Mouse (Mus musculus) megakaryocyte, embryonic 14.5 days (primary cell): ENCODE measurements around the gene Bhlha9. TPM values are rescaled to one million over a fixed set of nuclear protein-coding genes. Genes with fewer than 3 reads are reported as not detected.

Experiments used
- H3K27me3 ChIP-seq: replicated peaks from 2 replicates; pipeline ENCODE3; 2012; ENCODE audit warnings: inconsistent platforms
- H3K36me3 ChIP-seq: replicated peaks from 2 replicates; pipeline ENCODE3; 2012; ENCODE audit warnings: low read length, inconsistent platforms, mixed read lengths
- H3K4me1 ChIP-seq: 2 replicates; pipeline ENCODE4 v1.6.1; 2012; ENCODE audit warnings: inconsistent platforms
- H3K4me3 ChIP-seq: replicated peaks from 2 replicates; pipeline ENCODE3; 2012; ENCODE audit warnings: moderate library complexity, mild to moderate bottlenecking, inconsistent platforms
- H3K9me3 ChIP-seq: 2 replicates; pipeline ENCODE4 v1.6.1; 2012; ENCODE audit warnings: inconsistent platforms
- FLI1 ChIP-seq: IDR thresholded peaks from 2 replicates; pipeline ENCODE4 v1.6.1; 2012; ENCODE audit warnings: low read length, inconsistent platforms, mixed read lengths
- GATA1 ChIP-seq: IDR thresholded peaks from 3 replicates; pipeline ENCODE4 v1.6.1; 2012; ENCODE audit warnings: mixed read lengths, low read length, inconsistent platforms, borderline replicate concordance
- polyA plus RNA-seq: library from polyadenylated mRNA; stranded (reverse); fragments of >175 nt; gene quantifications from 2 replicates; pipeline ENCODE4 v1.2.3, GENCODE M21; 2012; ENCODE audit warnings: low replicate concordance; ENCODE audit not compliant: insufficient read depth

Gene Bhlha9
- polyA plus RNA-seq, result not detected in 2 replicates

DNA sequence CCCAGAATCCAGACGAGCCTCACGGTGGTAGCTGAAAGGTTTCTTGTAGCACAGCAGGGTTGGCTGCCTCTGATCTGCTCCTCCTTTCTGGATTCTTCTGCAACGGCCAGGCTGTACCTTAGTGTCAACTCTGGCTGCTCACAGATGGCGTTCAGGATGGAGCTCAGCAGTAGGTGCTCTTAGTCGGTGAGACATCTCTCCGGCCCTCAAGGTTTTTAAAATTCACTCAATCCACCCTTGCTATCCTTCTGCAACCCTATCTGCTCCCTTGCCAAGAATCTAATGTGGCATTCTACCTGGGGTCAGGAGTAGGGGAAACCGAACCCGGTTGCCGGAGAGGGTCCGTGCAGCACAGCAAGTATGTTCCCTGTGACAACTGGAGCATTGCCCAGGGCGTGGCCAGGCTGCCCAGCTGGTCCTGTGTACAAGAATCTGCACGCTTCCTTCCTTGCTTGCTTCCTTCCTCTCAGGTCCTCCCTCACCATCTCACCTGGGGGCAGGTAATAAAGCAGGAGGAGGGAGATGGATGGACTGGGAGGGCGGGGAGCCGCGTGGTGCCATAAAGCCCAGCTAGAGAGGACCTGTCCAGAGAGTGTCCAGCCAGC, at the start of gene Bhlha9:
Gene Bhlha9 (plus strand): TSS at position 600 of the 605 bp plus-strand sequence.
- peak within 1 kb of the TSS; percentile 59 for H3K4me3 ChIP-seq
- no peak for TF ChIP-seq FLI1
- H3K27me3 ChIP-seq, result peaks cover 85% of the 10 kb centered on the region

DNA sequence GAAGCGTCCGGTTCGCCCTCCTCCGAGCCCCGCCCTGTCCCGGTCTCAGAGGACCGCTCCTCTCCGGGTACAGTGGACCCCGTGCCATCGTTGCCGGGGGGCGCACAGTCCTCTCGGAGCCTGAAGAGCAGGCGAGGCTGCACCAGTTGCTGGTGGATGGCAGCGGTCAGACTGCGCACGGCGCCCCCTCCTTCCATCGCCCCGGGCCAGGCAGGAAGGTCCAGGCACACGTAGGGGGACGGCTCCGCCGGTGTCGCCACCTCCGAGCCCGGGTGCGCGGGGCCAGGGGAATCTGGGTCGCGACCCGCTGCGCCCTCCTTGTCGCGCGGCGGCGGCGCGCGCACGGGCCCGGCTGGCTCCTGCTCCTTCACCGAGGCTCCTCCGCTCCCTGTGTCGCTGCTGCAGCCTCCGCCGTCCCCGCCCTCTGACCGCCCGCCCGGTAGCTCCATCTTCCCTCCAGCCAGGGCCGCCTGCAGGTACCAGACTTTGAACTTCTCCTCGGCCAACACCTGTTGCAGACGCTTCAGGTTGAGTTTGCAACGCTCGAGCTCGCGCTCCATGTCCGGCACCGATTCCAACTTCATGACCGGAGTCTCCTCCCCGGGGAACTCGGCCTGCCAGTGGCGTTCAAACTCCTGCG, 49.6 kb upstream of the Bhlha9 start:
- TF ChIP-seq FLI1, result no peak
- TF ChIP-seq GATA1, result no peak
- no peaks in the 10 kb centered on the region for H3K36me3 ChIP-seq
- peak overlapping the region; percentile 90 for H3K4me3 ChIP-seq
- peaks cover 20% of the 10 kb centered on the region for H3K4me1 ChIP-seq
- peaks cover 10% of the 10 kb centered on the region for H3K9me3 ChIP-seq
- peaks cover 95% of the 10 kb centered on the region for H3K27me3 ChIP-seq

More for the DNA sequence above, at the start of gene Bhlha9:
- no peaks in the 10 kb centered on the region for H3K36me3 ChIP-seq
- no peaks in the 10 kb centered on the region for H3K9me3 ChIP-seq
- peaks cover 12% of the 10 kb centered on the region; the same call in 1 of the 2 replicates for H3K4me1 ChIP-seq

DNA sequence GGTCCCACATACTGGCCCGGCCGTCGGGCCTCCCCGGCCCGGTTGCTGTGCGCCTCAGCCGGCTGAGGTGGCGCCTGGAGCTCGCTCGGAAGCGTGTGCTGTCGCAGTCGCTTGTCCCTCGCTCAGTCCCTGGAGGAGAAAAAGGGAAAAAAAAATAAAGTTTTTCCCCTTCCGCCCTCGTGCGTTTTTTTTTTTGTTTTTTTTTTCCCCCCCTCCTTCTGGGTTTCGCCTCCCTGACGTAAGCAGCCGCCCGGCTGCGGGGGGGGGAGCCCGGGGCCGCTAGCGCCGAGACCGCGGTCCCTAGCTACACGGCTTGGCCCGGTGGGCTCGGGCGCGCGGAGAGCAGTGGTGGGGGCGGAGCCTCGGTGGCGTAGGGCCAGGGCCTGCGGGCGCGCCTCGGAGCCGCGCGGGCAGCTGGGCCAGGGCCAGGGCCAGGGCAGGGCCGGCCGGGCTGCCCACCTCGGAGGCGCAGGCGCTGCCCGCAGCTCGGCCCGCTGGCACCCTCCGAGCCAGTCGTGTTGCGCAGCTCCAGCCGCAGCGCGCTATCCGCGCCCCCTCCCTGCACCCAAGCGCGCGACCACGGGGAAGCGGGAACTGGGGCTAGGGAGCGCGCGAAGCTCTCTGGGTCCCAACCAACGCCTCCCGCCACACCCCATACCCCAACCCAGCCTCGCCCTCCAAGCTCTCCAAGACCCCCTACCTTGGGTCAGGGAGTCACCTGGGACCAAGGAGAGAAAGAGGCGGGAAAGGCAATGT, 48.9 kb upstream of the Bhlha9 start:
- Histone ChIP-seq H3K4me1 (peaks cover 20% of the 10 kb centered on the region), H3K36me3 (no peaks in the 10 kb centered on the region), H3K4me3 (peak overlapping the region; percentile 90), H3K27me3 (peaks cover 94% of the 10 kb centered on the region), H3K9me3 (peaks cover 13% of the 10 kb centered on the region)
- TF ChIP-seq FLI1, result no peak
- no peak for TF ChIP-seq GATA1

DNA sequence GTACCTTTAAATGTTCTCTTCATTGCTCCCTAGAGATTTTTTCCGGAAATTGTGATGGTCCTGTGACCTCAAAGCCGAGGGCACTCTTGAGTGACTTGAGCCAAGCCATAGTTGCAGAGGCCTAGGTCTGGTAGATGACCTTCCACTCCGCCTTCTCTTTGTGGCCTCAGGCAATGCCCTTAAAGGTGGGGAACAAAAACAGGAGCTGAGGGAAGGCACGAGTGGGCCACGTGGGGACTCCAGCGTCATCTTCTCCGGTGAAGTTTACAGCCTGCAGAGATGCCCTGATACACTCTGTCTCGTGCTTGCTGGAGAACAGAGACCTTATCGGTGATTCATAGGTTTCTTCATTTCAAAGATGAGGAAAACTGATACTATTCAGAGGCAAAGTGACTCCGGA, 48.2 kb upstream of the Bhlha9 start:
- H3K27me3 ChIP-seq, result peaks cover 96% of the 10 kb centered on the region

DNA sequence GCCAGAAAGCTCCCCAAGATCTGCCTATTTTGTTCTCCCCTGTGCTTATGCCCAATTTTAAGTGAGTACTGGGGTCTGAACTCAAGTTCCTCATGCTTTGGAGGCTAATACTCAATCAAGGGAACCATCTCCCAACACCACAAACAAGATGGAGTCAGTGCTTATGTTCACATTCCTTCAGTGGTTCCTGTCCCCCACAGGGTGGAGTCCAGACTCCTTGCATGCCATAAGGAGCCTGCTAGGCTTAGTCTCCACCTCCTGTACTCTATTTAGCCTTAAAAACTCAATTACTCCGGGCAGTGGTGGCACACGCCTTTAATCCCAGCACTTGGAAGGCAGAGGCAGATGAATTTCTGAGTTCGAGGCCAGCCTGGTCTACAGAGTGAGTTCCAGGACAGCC, 47.4 kb upstream of the Bhlha9 start:
- H3K27me3 ChIP-seq, result peaks cover 94% of the 10 kb centered on the region
- H3K4me1 ChIP-seq, result peaks cover 24% of the 10 kb centered on the region
- peaks cover 13% of the 10 kb centered on the region for H3K9me3 ChIP-seq
- no peak overlapping the region for H3K4me3 ChIP-seq
- no peak for TF ChIP-seq GATA1
- TF ChIP-seq FLI1, result no peak
- no peaks in the 10 kb centered on the region for H3K36me3 ChIP-seq

More for the DNA sequence above, 48.2 kb upstream of the Bhlha9 start:
- H3K36me3 ChIP-seq, result no peaks in the 10 kb centered on the region
- H3K4me1 ChIP-seq, result peaks cover 23% of the 10 kb centered on the region
- H3K9me3 ChIP-seq, result peaks cover 13% of the 10 kb centered on the region
- TF ChIP-seq FLI1 (no peak), GATA1 (no peak)
- no peak overlapping the region for H3K4me3 ChIP-seq

DNA sequence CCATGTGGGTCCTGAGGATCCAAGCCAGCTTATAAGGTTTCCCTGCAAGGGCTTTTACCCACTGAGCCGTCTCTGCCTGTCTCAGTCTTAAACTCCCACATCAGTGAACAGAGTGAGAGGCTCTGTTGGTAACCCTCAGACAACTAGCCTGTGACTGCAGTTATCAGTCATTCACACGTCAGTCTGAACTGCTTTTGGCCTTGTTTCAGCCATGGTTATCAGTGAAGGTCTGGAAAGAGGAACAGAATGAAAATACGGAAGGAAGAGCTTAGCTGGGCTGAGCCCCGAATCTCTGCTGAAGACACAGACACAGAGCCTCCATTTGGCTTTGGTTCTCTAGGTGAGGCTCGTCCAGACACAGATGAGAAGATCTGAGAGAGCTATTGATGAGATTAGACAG, 43.7 kb upstream of the Bhlha9 start:
- no peak overlapping the region for H3K4me3 ChIP-seq
- peaks cover 75% of the 10 kb centered on the region for H3K27me3 ChIP-seq
- H3K4me1 ChIP-seq, result peaks cover 10% of the 10 kb centered on the region
- peaks cover 13% of the 10 kb centered on the region for H3K9me3 ChIP-seq
- TF ChIP-seq FLI1 (no peak), GATA1 (no peak)
- no peaks in the 10 kb centered on the region for H3K36me3 ChIP-seq

DNA sequence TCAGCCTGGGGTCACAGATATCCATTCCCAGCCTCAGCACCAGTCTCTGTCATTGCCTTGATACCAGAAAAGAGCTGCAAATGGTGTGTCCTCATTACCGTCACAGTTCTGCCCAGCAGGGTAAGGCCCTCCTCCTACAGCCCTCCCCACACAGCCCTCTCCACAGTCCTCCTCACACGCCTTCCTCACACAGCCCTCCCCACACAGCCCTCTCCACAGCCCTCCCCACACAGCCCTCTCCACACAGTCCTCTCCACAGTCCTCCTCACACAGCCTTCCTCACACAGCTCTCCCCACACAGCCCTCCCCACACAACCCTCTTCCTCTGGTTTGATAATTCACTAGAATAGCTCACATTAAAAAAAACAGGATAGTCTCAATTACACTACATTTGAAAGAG, 42.2 kb upstream of the Bhlha9 start:
- H3K36me3 ChIP-seq, result no peaks in the 10 kb centered on the region
- TF ChIP-seq FLI1, result no peak
- TF ChIP-seq GATA1, result no peak
- H3K27me3 ChIP-seq, result peaks cover 68% of the 10 kb centered on the region
- H3K4me3 ChIP-seq, result no peak overlapping the region
- H3K4me1 ChIP-seq, result peaks cover 8% of the 10 kb centered on the region
- peaks cover 13% of the 10 kb centered on the region for H3K9me3 ChIP-seq

DNA sequence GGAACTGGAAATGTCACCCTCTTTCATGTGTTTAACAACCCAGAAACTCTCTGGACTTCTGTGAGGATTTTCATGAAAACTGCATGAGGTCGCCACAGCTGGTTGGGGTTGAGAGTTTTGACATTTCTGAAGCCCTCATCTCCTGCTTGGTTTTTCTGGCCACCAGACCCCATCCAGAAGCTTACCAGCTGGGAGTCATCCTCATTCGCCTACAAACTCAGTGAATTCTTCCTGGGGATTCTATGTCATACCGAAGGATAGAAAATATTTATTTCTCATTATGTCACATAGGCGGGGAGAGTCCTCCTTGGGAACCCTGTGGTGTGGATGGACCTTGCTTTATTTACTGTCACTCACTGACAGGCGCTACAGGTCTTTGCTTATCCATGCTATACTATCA, 41.8 kb upstream of the Bhlha9 start:
- Histone ChIP-seq H3K4me3 (no peak overlapping the region), H3K36me3 (no peaks in the 10 kb centered on the region), H3K27me3 (peaks cover 67% of the 10 kb centered on the region), H3K4me1 (peaks cover 8% of the 10 kb centered on the region), H3K9me3 (peaks cover 13% of the 10 kb centered on the region)
- TF ChIP-seq GATA1 (no peak), FLI1 (no peak)

DNA sequence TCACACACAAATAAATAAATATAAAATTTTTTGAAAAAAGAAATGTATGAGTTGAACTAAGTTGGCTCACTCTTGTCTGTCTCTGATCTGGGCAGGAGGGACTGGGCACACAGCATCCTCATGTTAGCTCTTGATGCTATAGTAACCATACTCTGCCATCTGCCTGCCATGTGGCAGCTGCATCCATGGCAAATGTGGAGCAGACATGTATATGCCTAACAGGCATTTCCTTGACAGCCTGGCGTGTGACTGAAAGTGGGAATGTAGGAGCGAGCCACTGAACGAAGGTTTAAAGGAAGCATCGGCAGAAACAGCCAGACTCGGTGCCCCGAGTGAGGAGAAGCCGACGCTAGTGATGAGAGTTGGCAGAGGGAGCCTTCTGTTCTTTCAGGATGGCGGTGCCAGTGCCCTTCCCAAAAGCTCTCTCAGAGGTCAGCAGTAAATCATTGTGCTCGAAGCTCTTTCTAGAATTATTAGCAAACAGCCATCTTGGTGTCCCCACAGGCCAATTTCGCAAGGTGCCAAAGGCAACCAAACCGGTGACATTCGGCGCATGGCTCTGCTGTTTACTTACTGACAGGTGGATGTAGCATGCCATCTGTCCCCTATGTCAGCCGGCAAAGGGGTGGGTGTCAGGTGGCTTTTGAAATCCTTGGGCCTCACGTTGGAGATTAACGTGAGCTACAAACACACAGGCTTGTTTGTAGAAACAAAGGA, 32.8 kb upstream of the Bhlha9 start:
- Histone ChIP-seq H3K27me3 (peaks cover 53% of the 10 kb centered on the region), H3K4me3 (peak overlapping the region; percentile 5), H3K9me3 (0 out of 2 replicates have a peak, but pooled peaks cover 3% of the 10 kb centered on the region), H3K36me3 (no peaks in the 10 kb centered on the region), H3K4me1 (no peaks in the 10 kb centered on the region)
- no peak for TF ChIP-seq FLI1
- TF ChIP-seq GATA1, result no peak
